ENCODE assay signal across 14 mouse cellular contexts in the genomic region with DNA sequence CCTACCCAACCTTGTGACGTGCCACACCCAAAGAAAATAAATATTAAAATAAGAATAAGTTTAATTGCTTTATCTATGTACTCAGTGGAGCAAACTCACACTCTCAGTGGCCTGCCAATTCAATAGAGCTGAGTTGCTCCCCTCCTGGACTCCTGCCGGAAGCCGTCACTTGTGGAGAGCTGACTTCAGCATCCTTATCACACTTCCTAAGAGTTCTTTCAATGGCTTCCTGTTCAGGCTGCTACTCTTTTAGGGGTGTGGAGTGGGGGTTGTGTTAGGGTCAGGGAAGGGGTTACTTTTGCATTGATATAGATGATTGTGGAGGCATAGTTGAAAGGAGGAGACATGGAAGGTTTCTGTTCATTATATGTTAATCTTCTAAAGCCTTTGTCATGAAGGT.
A peak's percentile ranks its signal among the peaks of the same experiment; 100 is the strongest.
DNase-seq lines count a peak whose midpoint lies in the region; ATAC-seq lines count a peak whose summit lies in the region.
"Had no signal": no experiment of that assay in that cellular context is flagged by ENCODE, and none has a peak within 500 bp of the region (broad histone marks: within the 10 kb centered on the region; RNA-seq: fewer than 3 reads in every experiment).

No protein-coding gene starts in this region.

- peak overlapping the region; percentile 10; the same call in 1 of the 2 replicates for H3K27ac ChIP-seq in heart, embryonic 15.5 days
- H3K27ac ChIP-seq in stomach, embryonic 16.5 days (ENCODE audit: low read length), result no peak overlapping the region
- H3K27ac ChIP-seq: embryonic facial prominence, embryonic 13.5 days; macrophage; neural tube, embryonic 12.5 days had no signal

- H3K27me3 ChIP-seq in heart, embryonic 15.5 days, result no peaks in the 10 kb centered on the region
- no peaks in the 10 kb centered on the region for H3K27me3 ChIP-seq in stomach, embryonic 16.5 days (ENCODE audit: control insufficient read depth, insufficient read depth, low read length)
- H3K27me3 ChIP-seq: embryonic facial prominence, embryonic 13.5 days; neural tube, embryonic 12.5 days had no signal

- H3K9ac ChIP-seq in heart, embryonic 15.5 days, result no peak overlapping the region
- H3K9ac ChIP-seq in stomach, embryonic 16.5 days (ENCODE audit: low read length), result no peak overlapping the region
- H3K9ac ChIP-seq: embryonic facial prominence, embryonic 13.5 days; neural tube, embryonic 12.5 days had no signal

- peaks cover 8% of the 10 kb centered on the region; the same call in 1 of the 2 replicates for H3K4me1 ChIP-seq in heart, embryonic 15.5 days (replicated peaks)
- no peaks in the 10 kb centered on the region for H3K4me1 ChIP-seq in stomach, embryonic 16.5 days (ENCODE audit: control insufficient read depth, insufficient read depth, low read length)
- H3K4me1 ChIP-seq: embryonic facial prominence, embryonic 13.5 days; neural tube, embryonic 12.5 days had no signal

- WGBS in heart, embryonic 15.5 days, result 29% methylated on average over 3 of the region's 3 CpGs
- WGBS in stomach, embryonic 16.5 days, result 60% methylated on average over 3 of the region's 3 CpGs

- H3K36me3 ChIP-seq in heart, embryonic 15.5 days, result no peaks in the 10 kb centered on the region
- H3K36me3 ChIP-seq in stomach, embryonic 16.5 days (ENCODE audit: control insufficient read depth, insufficient read depth, low read length), result no peaks in the 10 kb centered on the region
- H3K36me3 ChIP-seq: embryonic facial prominence, embryonic 13.5 days; neural tube, embryonic 12.5 days had no signal

- H3K4me2 ChIP-seq in heart, embryonic 15.5 days, result no peak overlapping the region
- no peak overlapping the region for H3K4me2 ChIP-seq in stomach, embryonic 16.5 days (ENCODE audit: low read depth, low read length)
- H3K4me2 ChIP-seq: embryonic facial prominence, embryonic 13.5 days; neural tube, embryonic 12.5 days had no signal

- peak; percentile 51 for DNase-seq in kidney, postnatal 10 days
- no peak for DNase-seq in kidney, adult 11 months
- peak; percentile 26 to 29 for DNase-seq in kidney, postnatal 36 days
- DNase-seq in right cerebral cortex, postnatal 10 days (ENCODE audit: low spot score in 2 of 2), result no peak
- DNase-seq in cerebellum, adult 18-20 months, result no peak
- DNase-seq: adrenal gland, postnatal 25 days; cerebellum, postnatal 36 days; right cerebral cortex, postnatal 4 days had no signal

- H3K9me3 ChIP-seq in heart, embryonic 15.5 days (replicated peaks), result no peaks in the 10 kb centered on the region
- H3K9me3 ChIP-seq in stomach, embryonic 16.5 days (replicated peaks; ENCODE audit: control insufficient read depth, low read length), result no peaks in the 10 kb centered on the region; the same call in 1 of the 2 replicates
- H3K9me3 ChIP-seq: neural tube, embryonic 12.5 days had no signal

- H3K4me3 ChIP-seq in heart, embryonic 15.5 days, result no peak overlapping the region
- H3K4me3 ChIP-seq in stomach, embryonic 16.5 days (replicated peaks; ENCODE audit: low read length), result no peak overlapping the region
- H3K4me3 ChIP-seq: embryonic facial prominence, embryonic 13.5 days; neural tube, embryonic 12.5 days had no signal

- ATAC-seq in heart, embryonic 15.5 days (replicated peaks; ENCODE audit: insufficient number of reproducible peaks, insufficient read depth, low FRiP score, low read depth), result 0 out of 2 replicates have a peak, but pooled peaks have one; percentile 58
- ATAC-seq in stomach, embryonic 16.5 days (ENCODE audit: insufficient read depth, low FRiP score), result peak; percentile 21; the same call in 1 of the 2 replicates
- ATAC-seq: hindbrain, embryonic 16.5 days had no signal

Comparison
In these comparisons a context has a peak if more than half of its experiments do, and no peak if none do; other contexts are left out.
1. DNase-seq: peak in kidney, postnatal 10 days (single experiment) and kidney, postnatal 36 days (2 of 2); none in kidney, adult 11 months (single experiment), right cerebral cortex, postnatal 10 days (0 of 2) and cerebellum, adult 18-20 months (0 of 2).